In the genomic region with DNA sequence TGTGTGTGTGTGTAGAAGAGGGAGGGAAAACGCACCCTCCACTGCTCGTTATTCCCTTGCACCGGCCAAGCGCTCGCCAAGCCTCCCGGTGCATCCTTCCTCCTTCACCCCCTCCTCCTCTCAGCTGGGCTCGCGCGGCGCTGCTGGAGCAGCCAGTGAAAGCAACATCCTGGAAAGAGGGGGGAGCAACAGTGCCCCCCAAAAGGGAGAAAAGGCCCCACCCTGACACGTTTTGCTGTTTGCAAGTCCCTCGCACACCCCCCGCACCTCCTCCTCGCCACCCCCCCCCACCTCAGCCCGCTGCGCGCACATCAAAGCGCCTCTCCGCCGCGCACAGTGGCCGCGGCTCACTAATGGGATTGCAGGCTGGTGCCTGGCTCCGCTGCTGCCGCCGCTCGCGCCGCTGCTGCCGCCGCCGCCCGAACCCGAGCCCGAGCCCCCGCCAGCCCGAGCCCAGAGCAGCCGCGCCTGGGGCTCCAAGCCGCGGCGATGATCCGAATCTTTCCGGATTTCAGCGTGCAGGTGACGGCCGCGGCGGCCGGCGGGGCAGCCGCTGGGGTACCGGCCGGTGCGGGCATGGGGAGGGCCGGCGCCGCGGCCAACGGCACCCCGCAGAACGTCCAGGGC, we compare ENCODE assay signal across 8 mouse cellular contexts. TPM values are rescaled to one million over a fixed set of nuclear protein-coding genes. Genes with fewer than 3 reads are reported as not detected.
DNase-seq lines count a peak whose midpoint lies in the region; ATAC-seq lines count a peak whose summit lies in the region.

A gene (plus strand): TSS at position 577 of the 627 bp plus-strand sequence.

- no peak within 1 kb of the TSS for H3K27ac ChIP-seq in embryonic facial prominence, embryonic 15.5 days (replicated peaks)
- peak within 1 kb of the TSS; percentile 97 for H3K27ac ChIP-seq in hindbrain, embryonic 10.5 days
- H3K27ac ChIP-seq in neural tube, embryonic 11.5 days (ENCODE audit: low read depth, low read length) = peak within 1 kb of the TSS; percentile 96

- H3K4me2 ChIP-seq in embryonic facial prominence, embryonic 15.5 days (replicated peaks) = peak within 1 kb of the TSS; percentile 94
- peak within 1 kb of the TSS; percentile 92 for H3K4me2 ChIP-seq in neural tube, embryonic 11.5 days (ENCODE audit: low read depth)

- intact Hi-C loops in left cerebral cortex, postnatal 36 days (cut with DNase I) = loop anchor here (5.0 kb wide), 2 partner anchors 206 to 331 kb away; no protein-coding TSS in a partner anchor

- WGBS in embryonic facial prominence, embryonic 15.5 days = under 1% methylated on average over 57 of the region's 62 CpGs
- under 1% methylated on average over 57 of the region's 62 CpGs for WGBS in hindbrain, embryonic 10.5 days
- under 1% methylated on average over 46 of the region's 62 CpGs for WGBS in neural tube, embryonic 11.5 days

- H3K4me1 ChIP-seq in embryonic facial prominence, embryonic 15.5 days = peaks cover 37% of the 10 kb centered on the region
- H3K4me1 ChIP-seq in hindbrain, embryonic 10.5 days (replicated peaks) = peaks cover 52% of the 10 kb centered on the region
- H3K4me1 ChIP-seq in neural tube, embryonic 11.5 days (ENCODE audit: control insufficient read depth, insufficient read depth, low read length) = peaks cover 27% of the 10 kb centered on the region

- H3K9ac ChIP-seq in embryonic facial prominence, embryonic 15.5 days = peak within 1 kb of the TSS; percentile 24
- peak within 1 kb of the TSS; percentile 93 for H3K9ac ChIP-seq in neural tube, embryonic 11.5 days (ENCODE audit: low read length)

- H3K27me3 ChIP-seq in embryonic facial prominence, embryonic 15.5 days = peaks cover 67% of the 10 kb centered on the region
- H3K27me3 ChIP-seq in hindbrain, embryonic 10.5 days (ENCODE audit: insufficient read depth, poor library complexity, severe bottlenecking) = peaks cover 46% of the 10 kb centered on the region
- H3K27me3 ChIP-seq in neural tube, embryonic 11.5 days (ENCODE audit: control insufficient read depth, insufficient read depth, low read length) = peaks cover 4% of the 10 kb centered on the region; the same call in 1 of the 2 replicates

- peak; percentile 14 for DNase-seq in cerebellum, adult 11 months
- peak; percentile 41 for DNase-seq in R1 (ENCODE audit: low read depth, low spot score)
- DNase-seq in hindbrain, embryonic 10.5 days (ENCODE audit: low spot score) = peak; percentile 85
- peak; percentile 43 to 58 for DNase-seq in left cerebral cortex, postnatal 36 days (ENCODE audit: low spot score in 2 of 2)
- peak; percentile 85 for DNase-seq in neural tube, embryonic 11.5 days (ENCODE audit: low spot score)
- DNase-seq in thymus, postnatal 25 days = no peak

- no peaks in the 10 kb centered on the region for H3K36me3 ChIP-seq in embryonic facial prominence, embryonic 15.5 days
- H3K36me3 ChIP-seq in hindbrain, embryonic 10.5 days = no peaks in the 10 kb centered on the region
- no peaks in the 10 kb centered on the region for H3K36me3 ChIP-seq in neural tube, embryonic 11.5 days (ENCODE audit: control insufficient read depth, insufficient read depth, low read length)

- H3K4me3 ChIP-seq in embryonic facial prominence, embryonic 15.5 days (replicated peaks) = peak within 1 kb of the TSS; percentile 53
- H3K4me3 ChIP-seq in hindbrain, embryonic 10.5 days = peak within 1 kb of the TSS; percentile 83
- peak within 1 kb of the TSS; percentile 87 for H3K4me3 ChIP-seq in neural tube, embryonic 11.5 days (ENCODE audit: low read depth, low read length)

- no peaks in the 10 kb centered on the region for H3K9me3 ChIP-seq in embryonic facial prominence, embryonic 15.5 days (replicated peaks)
- no peaks in the 10 kb centered on the region for H3K9me3 ChIP-seq in hindbrain, embryonic 10.5 days
- H3K9me3 ChIP-seq in neural tube, embryonic 11.5 days (ENCODE audit: control insufficient read depth, low read length) = no peaks in the 10 kb centered on the region

- no peak for ATAC-seq in cerebellum, adult (ENCODE audit: insufficient number of reproducible peaks, low FRiP score, low TSS enrichment)
- peak; percentile 56 for ATAC-seq in embryonic facial prominence, embryonic 15.5 days (ENCODE audit: insufficient number of reproducible peaks, low FRiP score, low TSS enrichment, low read depth)
- peak; percentile 78 for ATAC-seq in neural tube, embryonic 11.5 days (ENCODE audit: insufficient read depth, low FRiP score, low TSS enrichment)

RNA-seq across cellular contexts. Expression of the gene that starts here (rescaled TPM):
- polyA plus RNA-seq in embryonic facial prominence, embryonic 15.5 days (2015; fragmentation: Nextera tagmentation; extraction: Ambion mirVana) = 3.5 and 4.1 TPM in 2 replicates
- 6.6 and 12.2 TPM in 2 replicates for polyA plus RNA-seq in hindbrain, embryonic 10.5 days (2016; fragmentation: Nextera tagmentation; extraction: Ambion mirVana)
- total RNA-seq in left cerebral cortex, postnatal 36 days (2021) = 10 to 100 TPM; 16.4 to 16.5 TPM
- 15.0 and 18.0 TPM in 2 replicates for polyA plus RNA-seq in neural tube, embryonic 11.5 days (2014; fragmentation: Nextera tagmentation; extraction: Ambion mirVana)
